Mouse (Mus musculus) thymus, postnatal 25 days (tissue): ENCODE results near the gene Trmt1.
A peak's percentile ranks its signal among the peaks of the same experiment; 100 is the strongest.

ENCODE experiments used
- DNase-seq: peaks from one replicate; pipeline ENCODE4 v3.0.0; 2022

The Trmt1 gene

DNA sequence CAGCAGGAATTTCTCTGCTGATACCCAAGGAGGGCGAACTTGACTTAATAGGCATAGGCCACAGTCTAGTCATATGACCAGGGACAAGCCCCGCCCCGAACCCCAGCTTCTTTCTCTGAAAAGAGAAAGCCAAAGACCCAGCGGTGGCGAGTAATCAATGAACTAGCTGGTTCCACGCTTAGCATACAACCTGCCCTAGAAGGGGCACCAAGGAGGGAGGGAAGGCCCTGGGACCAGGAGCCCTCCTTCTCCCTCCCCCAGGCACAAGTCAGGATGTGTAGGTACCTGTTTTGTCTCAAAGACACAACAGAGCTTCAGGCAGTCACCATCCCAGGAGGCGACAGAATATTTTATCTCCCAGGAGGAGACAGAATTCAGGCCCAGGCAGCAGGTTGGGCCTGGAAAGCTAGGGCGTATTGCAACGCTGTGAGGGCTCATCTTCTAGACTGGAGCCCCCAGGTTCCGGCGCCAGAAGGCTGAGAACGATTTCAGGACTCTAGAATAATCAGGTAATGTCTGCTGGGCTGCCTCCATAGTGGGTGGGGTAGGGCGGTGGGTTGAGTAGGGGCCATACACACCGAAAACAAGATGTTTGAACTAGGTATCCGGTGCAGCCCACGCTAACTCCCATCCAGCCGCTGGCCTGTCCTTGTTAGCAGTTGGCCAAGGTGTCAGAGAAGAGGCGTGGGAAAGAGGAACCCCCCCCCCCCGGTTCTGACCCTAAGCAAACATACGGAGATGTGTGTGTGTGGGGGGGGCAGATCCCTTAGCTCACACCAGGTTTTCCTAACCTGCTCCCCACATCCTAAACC is at the start of gene Trmt1:
Gene Trmt1, plus strand, starts transcription at position 117 of the 812 bp plus-strand sequence.
- peak; percentile 33 for DNase-seq

DNA sequence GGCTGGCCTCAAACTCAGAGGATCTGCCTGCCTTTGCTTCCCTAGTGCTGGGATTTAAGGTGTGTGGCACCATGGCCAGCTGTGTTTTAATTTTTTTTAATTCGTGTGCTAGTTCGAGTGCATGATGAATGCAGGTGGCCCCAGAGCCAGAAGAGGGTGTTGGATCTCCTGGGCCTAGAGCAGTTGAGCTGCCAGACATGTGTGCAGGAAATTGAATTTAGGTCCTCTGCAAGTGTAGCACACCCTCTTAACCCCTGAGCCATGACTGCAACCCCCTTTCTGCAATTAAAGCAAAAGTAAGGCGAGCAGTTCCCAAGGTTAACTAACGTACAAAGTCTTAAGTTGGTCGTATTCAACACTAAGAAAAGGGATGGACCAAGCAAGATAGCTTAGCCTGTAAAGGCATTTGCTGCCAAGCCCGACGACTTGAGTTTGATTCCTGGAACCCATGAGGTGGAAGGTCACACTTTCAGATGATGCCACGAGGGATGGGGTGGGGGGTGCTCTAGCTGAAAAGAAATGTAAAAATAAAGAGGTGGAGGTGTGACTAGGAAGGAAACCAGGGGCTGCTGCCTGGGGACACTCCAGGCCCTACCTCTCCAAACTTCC is 48.1 kb upstream of the Trmt1 start:
- peak; percentile 51 for DNase-seq

DNA sequence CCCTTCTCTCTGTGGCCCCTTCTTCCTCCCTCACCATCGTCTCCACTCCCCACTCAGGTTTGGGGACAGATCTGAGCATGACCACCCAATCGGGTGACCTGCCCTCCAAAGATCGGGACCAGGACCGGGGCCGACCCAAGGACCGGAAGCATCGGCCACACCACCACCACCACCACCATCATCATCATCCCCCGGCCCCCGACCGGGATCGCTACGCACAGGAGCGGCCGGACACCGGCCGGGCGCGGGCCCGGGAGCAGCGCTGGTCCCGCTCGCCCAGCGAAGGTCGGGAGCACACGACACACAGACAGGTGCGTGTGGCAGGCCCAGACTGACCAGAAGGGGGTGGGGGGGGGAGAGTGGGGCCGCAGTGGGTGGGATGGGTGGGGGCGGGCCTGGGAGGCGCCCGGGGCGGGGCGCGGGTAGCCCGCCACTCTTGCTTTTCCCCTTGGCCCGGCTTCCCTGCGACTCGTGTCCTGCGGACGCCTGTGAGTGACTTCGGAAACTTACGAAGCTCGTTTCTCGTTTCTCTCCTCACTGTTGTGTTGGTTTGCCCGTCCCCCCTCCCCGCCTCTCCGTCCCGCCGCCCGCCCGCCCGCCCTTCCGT is 47.4 kb upstream of the Trmt1 start:
- DNase-seq: peak; percentile 43

- peak; percentile 94 for DNase-seq
These were observed 46.7 kb upstream of the Trmt1 start for GRCm38 (mm10) chr8:84639162-84640009.

DNA sequence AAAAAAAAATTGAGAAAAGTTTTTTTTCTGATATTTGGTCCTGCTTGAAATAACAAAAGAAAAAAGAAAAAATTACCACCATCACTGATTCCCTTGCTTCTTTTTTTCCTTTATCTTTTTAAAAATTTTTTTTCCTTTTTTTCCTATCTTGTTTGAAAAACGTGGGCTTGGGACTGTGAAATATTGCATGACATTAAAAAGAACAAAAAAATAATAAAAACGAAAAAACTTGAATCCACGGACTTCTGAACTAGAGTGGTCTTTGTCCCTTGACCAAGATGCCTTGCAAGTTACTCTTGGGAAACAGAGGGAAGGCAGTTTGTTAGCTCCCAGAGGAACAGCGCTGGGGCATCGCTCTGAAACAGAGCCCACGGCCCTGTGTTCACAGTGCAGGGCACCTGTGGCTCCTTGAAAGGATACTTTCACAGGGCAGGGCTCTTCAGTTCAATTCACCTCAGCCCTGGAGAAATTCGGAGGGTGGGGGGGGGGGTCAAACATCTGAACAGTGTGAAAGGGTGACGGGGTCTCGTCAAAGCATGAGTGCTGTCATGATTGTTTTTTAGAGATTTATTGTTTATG is 46.0 kb upstream of the Trmt1 start:
- DNase-seq: no peak

GRCm38 (mm10) chr8:84640617-84641294 is 45.4 kb upstream of the Trmt1 start:
- DNase-seq: no peak

- no peak for DNase-seq
These were observed 44.3 kb upstream of the Trmt1 start for GRCm38 (mm10) chr8:84641578-84642361.

DNA sequence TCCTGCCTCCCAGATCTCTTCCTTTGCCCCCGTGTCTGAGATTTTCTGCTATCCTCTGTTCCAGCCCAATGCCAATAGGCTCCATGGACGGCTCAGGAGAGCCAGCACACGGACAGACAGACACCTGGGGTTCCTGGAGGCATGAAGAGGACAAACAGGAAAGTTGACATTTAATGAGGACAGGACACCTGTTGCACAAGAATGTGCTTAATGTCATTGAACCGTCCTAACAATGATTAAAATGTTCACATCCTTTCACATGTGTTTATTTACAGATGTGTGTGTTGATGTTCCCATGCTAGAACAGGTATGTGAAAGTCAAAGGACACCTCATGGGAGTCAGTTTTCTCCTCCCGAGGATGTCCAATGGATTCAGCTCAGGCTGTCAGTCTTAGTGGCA is 43.1 kb upstream of the Trmt1 start:
- no peak for DNase-seq

- DNase-seq: no peak
These were observed 39.3 kb upstream of the Trmt1 start for GRCm38 (mm10) chr8:84646800-84647199.

GRCm38 (mm10) chr8:84647461-84647901 is 38.6 kb upstream of the Trmt1 start:
- no peak for DNase-seq

DNA sequence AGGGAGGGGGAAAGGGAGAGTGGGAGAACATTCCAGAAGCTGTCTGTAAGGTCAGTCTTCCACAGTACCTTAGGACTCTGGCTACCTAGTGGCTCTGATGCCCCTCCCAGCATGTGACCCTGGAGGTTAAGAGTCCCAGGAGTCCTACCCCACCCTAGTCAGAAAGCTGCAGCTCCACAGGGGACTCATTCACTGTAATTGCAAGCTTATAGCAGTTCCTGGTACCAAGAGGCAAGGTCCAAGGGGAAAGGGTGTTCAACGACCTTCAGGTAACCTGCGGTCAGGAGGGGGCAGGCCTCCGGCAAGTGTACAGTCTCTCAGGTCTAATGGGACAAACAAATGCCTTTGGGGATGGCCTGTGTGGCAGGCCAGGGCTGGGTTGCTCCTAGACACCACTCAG is 35.9 kb upstream of the Trmt1 start:
- DNase-seq: no peak

- no peak for DNase-seq
These were observed 32.9 kb upstream of the Trmt1 start for GRCm38 (mm10) chr8:84653092-84653631.

DNA sequence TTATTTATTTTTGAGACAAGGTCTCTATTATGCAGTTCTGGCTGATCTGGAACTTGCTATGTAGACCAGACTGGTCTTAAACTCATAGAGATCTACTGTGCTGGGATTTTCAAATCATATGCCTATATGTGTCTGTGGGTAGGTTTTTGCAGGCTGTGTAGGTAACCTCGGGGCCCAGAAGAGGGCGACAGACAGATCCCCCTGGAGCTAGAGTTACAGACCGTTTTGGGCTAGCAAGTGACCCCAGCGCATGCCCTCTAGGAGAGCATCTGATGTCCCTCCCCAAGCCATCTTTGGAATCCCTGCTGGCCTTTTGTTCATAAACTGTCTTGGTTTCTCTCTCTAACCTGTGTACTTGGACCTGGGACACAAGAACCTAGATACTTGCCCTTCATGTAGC is 31.5 kb upstream of the Trmt1 start:
- DNase-seq: no peak

DNA sequence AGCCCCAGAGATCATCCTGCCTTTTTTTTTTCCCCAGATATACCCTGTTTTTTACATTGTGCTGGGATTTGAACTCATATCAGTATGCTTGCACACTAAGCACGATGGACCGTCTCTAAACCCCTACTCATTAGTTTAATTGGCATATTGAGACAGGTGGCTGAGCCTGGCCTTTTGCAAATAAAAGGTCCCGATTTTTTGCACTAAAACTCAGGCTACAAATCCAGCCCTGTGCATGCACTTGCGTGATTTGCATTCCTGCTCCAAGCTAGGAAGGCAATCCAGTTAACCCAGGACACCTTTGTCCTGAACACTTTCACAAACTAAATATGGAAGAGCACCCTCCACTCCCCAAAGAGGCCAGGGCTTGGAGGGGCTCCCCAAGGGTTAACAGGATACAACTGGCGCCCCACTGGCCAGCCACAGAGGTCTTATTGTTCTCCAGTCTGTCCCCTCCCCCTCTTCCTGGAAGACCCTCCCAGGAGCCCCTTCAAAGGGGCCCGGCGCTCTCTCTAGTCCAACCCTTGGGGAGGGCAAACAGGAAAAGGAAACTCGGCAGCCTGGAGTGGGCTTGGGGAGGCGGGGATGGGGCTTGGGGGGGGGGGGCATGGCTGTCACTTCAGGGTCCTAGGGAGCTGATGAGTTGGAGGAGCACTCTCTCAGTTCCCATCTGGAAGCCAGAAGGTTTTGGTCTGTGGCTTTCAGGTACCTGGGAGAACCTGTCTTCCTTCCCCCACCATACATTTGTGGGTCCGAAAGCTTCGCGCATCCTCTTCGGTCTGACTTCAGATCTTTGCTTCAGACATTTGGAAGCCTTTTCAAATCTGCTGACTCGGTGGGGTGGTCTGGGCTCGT is 30.5 kb upstream of the Trmt1 start:
- no peak for DNase-seq

DNA sequence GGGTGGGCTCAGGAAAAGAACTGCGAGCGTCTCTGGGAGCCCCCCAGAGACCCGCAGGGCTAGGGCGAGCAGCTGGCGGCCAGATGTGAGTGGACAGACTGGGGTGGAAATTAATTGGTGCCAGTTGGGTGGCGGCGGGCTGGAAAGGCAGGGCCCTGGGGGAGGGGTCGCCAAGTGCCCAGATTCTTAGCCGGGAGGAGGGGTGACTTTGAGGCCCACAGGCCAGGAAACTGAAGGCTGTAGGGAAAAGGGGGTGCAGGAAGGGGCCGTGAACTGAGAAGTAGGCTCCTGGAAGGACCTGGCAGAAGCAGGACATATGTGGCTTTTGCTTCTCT is 29.9 kb upstream of the Trmt1 start:
- DNase-seq: no peak

- DNase-seq: peak; percentile 78
These were observed 29.4 kb upstream of the Trmt1 start for GRCm38 (mm10) chr8:84656641-84657126.

DNA sequence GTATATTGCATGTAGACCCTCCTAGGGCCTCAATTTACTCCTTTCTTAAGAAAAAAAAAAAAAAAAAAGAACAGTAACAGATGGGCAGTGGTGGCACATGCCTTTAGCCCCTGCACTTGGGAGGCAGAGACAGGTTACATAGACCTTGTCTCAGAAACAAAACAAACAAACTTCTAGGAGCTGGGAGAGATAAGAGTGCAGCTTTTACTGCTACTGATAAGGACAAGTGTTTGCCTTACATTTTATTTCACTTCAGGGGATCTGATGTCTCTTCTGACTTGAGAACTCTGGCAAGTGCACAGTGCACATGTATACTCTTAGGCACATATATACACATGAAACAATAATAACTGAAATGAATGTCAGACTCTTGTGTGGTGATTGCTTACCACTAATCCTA is 28.9 kb upstream of the Trmt1 start:
- DNase-seq: no peak

- no peak for DNase-seq
These were observed 28.4 kb upstream of the Trmt1 start for GRCm38 (mm10) chr8:84657680-84658079.

GRCm38 (mm10) chr8:84658951-84659350 is 27.2 kb upstream of the Trmt1 start:
- DNase-seq: no peak
